Mouse (Mus musculus): ENCODE results near the gene Ntn4.

DNA sequence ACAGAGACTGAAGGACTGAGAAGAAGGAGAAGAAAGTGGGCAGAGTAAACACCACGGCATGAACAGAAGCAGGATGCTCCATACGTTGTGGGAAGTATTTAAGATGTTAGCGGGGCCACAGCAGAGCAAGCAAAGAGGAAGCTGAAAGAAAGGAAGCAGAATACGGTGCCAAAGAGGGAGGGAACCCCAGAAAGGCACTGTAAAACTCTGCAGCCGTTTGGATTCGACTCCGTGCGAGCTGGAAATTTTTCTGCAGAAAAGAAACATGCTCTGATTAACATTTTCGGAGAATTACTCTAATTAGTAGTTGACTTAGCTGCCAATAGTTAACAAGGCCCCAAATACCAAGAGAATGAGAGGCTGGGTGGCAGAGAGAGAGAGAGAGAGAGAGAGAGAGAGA is 127.7 kb downstream of the Ntn4 start:
- TF ChIP-seq CTCF (IDR thresholded peaks at IDR 0.05; ENCODE audit: borderline replicate concordance, extremely low read depth, insufficient read depth, insufficient read length) (no peak), POLR2A (IDR thresholded peaks at IDR 0.05; ENCODE audit: borderline replicate concordance, extremely low read depth, insufficient read depth, insufficient read length, poor library complexity, severe bottlenecking) (no peak)
